Comparison of ENCODE assay signal across 1 mouse cellular context in genomic region chr12:17486062-17486770, GRCm38 (mm10).
TF ChIP-seq lines count a peak whose summit lies in the region.

No protein-coding gene starts in this region.

TF ChIP-seq in CH12.LX, 34 proteins besides CTCF, POLR2A, EP300 and RAD21 (continued from another document):
- TF ChIP-seq JUN (IDR thresholded peaks at IDR 0.05; ENCODE audit: insufficient read depth, low read depth, low read length) (peak; percentile 53), PAX5 (IDR thresholded peaks at IDR 0.05; ENCODE audit: low read length) (no peak), POLR2AphosphoS2 (IDR thresholded peaks at IDR 0.05; ENCODE audit: low read depth, low read length) (no peak), ELF1 (IDR thresholded peaks at IDR 0.05; ENCODE audit: low read depth, low read length) (peak; percentile 48; the same call in 1 of the 2 replicates), MAFK (IDR thresholded peaks at IDR 0.05; ENCODE audit: insufficient replicate concordance, low read length) (peak; percentile 53; the same call in 1 of the 2 replicates), GABPA (IDR thresholded peaks at IDR 0.05; ENCODE audit: insufficient replicate concordance, low read depth, low read length) (no peak), ZC3H11A (IDR thresholded peaks at IDR 0.05; ENCODE audit: low read depth, low read length) (no peak), CHD1 (IDR thresholded peaks at IDR 0.05; ENCODE audit: low read depth, low read length) (0 out of 2 replicates have a peak, but pooled peaks have one; percentile 35), UBTF (IDR thresholded peaks at IDR 0.05; ENCODE audit: low read depth, low read length) (no peak), ETS1 (conservative IDR thresholded peaks at IDR 0.05; ENCODE audit: low read depth, low read length) (peak; percentile 87), MXI1 (IDR thresholded peaks at IDR 0.05; ENCODE audit: low read depth, low read length) (0 out of 2 replicates have a peak, but pooled peaks have one; percentile 42), MAZ (IDR thresholded peaks at IDR 0.05; ENCODE audit: low read depth, low read length) (peak; percentile 63), SIN3A (IDR thresholded peaks at IDR 0.05; ENCODE audit: low read length) (peak; percentile 56; the same call in 1 of the 2 replicates), ZKSCAN1 (IDR thresholded peaks at IDR 0.05; ENCODE audit: borderline replicate concordance, low read depth, low read length) (no peak), USF2 (conservative IDR thresholded peaks at IDR 0.05; ENCODE audit: low read depth, low read length) (no peak), TBP (conservative IDR thresholded peaks at IDR 0.05; ENCODE audit: low read depth, low read length) (peak; percentile 95), IRF4 (IDR thresholded peaks at IDR 0.05; ENCODE audit: low read depth, low read length) (peak; percentile 49; the same call in 1 of the 2 replicates), HCFC1 (IDR thresholded peaks at IDR 0.05; ENCODE audit: low read depth, low read length) (no peak; the same call in 1 of the 2 replicates), MAX (IDR thresholded peaks at IDR 0.05; ENCODE audit: low read length) (peak; percentile 76), NELFE (IDR thresholded peaks at IDR 0.05; ENCODE audit: low read depth, low read length) (0 out of 2 replicates have a peak, but pooled peaks have one; percentile 4), CHD2 (IDR thresholded peaks at IDR 0.05; ENCODE audit: low read length) (no peak), ZMIZ1 (IDR thresholded peaks at IDR 0.05; ENCODE audit: low read depth, low read length) (no peak)
